Mouse (Mus musculus) MEL (cell line): ENCODE measurements at regions not wholly inside any gene's neighbourhood (a gene's known extent, or its start where the extent isn't known, plus 50 kb on each side); places are given as distances from the start of the nearest gene placed in this dataset.

Source experiments
- DNase-seq: peaks from one replicate; pipeline ENCODE4 v3.0.0; 2011; ENCODE audit warnings: low read depth, low spot score
- H3K27ac ChIP-seq: 2 replicates; pipeline ENCODE4 v1.5.1; 2012; ENCODE audit warnings: low read depth, mild to moderate bottlenecking, control low read depth, low read length, moderate library complexity; ENCODE audit not compliant: control insufficient read depth
- H3K27me3 ChIP-seq, 2 experiments: fragments of 150-350 bp in 1 of 2; sonication (generic) in 1 of 2; 2 replicates each; pipeline ENCODE4 v1.6.1; 2012; ENCODE audit warnings: low read length in 2 of 2, mild to moderate bottlenecking in 2 of 2, improper control_type of control experiment in 1 of 2, moderate library complexity in 1 of 2; ENCODE audit not compliant: insufficient read depth in 2 of 2, control insufficient read depth in 1 of 2
- H3K36me3 ChIP-seq, 2 experiments: 2 replicates each; pipeline ENCODE4 v1.6.1; 2012 to 2014; ENCODE audit warnings: low read length in 2 of 2, improper control_type of control experiment in 1 of 2, inconsistent platforms in 1 of 2, mild to moderate bottlenecking in 1 of 2; ENCODE audit not compliant: insufficient read depth in 2 of 2, control insufficient read depth in 1 of 2
- H3K4me1 ChIP-seq, 2 experiments: fragments of 150-350 bp in 1 of 2; sonication (generic) in 1 of 2; 2 replicates each; pipeline ENCODE4 v1.6.1; 2012; ENCODE audit warnings: low read length in 2 of 2, improper control_type of control experiment in 1 of 2, mild to moderate bottlenecking in 1 of 2; ENCODE audit not compliant: insufficient read depth in 2 of 2, control insufficient read depth in 1 of 2
- H3K4me3 ChIP-seq, 2 experiments: fragments of 150-350 bp in 1 of 2; sonication (generic) in 1 of 2; 2 replicates each; pipeline ENCODE4 v1.5.1; 2012; ENCODE audit warnings: low read depth in 2 of 2, low read length in 2 of 2, mild to moderate bottlenecking in 2 of 2, moderate library complexity in 2 of 2, control low read depth in 1 of 2, improper control_type of control experiment in 1 of 2; ENCODE audit not compliant: control insufficient read depth in 1 of 2, insufficient read depth in 1 of 2
- H3K79me2 ChIP-seq: 2 replicates; pipeline ENCODE4 v1.6.1; 2012; ENCODE audit warnings: mild to moderate bottlenecking, low read length, moderate library complexity; ENCODE audit not compliant: control insufficient read depth, poor library complexity, insufficient read depth
- H3K9ac ChIP-seq: 2 replicates; pipeline ENCODE4 v1.6.1; 2012; ENCODE audit warnings: low read depth, mild to moderate bottlenecking, control low read depth, low read length, moderate library complexity; ENCODE audit not compliant: control insufficient read depth, poor library complexity, severe bottlenecking
- H3K9me3 ChIP-seq: fragments of 150-350 bp; sonication (generic); replicated peaks from 2 replicates; pipeline ENCODE4 v1.6.1; 2012; ENCODE audit warnings: mild to moderate bottlenecking, low read length, improper control_type of control experiment, moderate library complexity; ENCODE audit not compliant: insufficient read depth
- BHLHE40 ChIP-seq: IDR thresholded peaks from 2 replicates; pipeline ENCODE4 v1.6.1; 2012; ENCODE audit warnings: low read depth, mild to moderate bottlenecking, inconsistent platforms, low read length, improper control_type of control experiment, borderline replicate concordance
- CTCF ChIP-seq, 3 experiments: IDR thresholded peaks in 2 of 3; conservative IDR thresholded peaks in 1 of 3; 2 replicates each; pipeline ENCODE4 v1.5.1; 2011 to 2012; ENCODE audit warnings: low read length in 3 of 3, low read depth in 2 of 3, mild to moderate bottlenecking in 2 of 3, improper control_type of control experiment in 1 of 3, inconsistent platforms in 1 of 3, mixed read lengths in 1 of 3, moderate library complexity in 1 of 3; ENCODE audit not compliant: control insufficient read depth in 1 of 3, insufficient read depth in 1 of 3, poor library complexity in 1 of 3, severe bottlenecking in 1 of 3
- ELF1 ChIP-seq: IDR thresholded peaks from 2 replicates; pipeline ENCODE4 v1.6.1; 2014; ENCODE audit warnings: low read depth, mild to moderate bottlenecking, inconsistent platforms, low read length, improper control_type of control experiment, moderate library complexity
- EP300 ChIP-seq, 2 experiments: IDR thresholded peaks; 2 replicates each; pipeline ENCODE4 v1.6.1; 2011; ENCODE audit warnings: improper control_type of control experiment in 2 of 2, low read length in 2 of 2, low read depth in 1 of 2, mild to moderate bottlenecking in 1 of 2
- JUND ChIP-seq: IDR thresholded peaks from 2 replicates; pipeline ENCODE4 v1.6.1; 2011; ENCODE audit warnings: low read depth, mild to moderate bottlenecking, improper control_type of control experiment, low read length
- KAT2A ChIP-seq: conservative IDR thresholded peaks from 2 replicates; pipeline ENCODE4 v1.6.1; 2012; ENCODE audit warnings: low read depth, low read length, improper control_type of control experiment, inconsistent platforms
- MAFK ChIP-seq: IDR thresholded peaks from 2 replicates; pipeline ENCODE4 v1.6.1; 2011; ENCODE audit warnings: low read depth, mild to moderate bottlenecking, low read length, improper control_type of control experiment, borderline replicate concordance
- NELFE ChIP-seq: IDR thresholded peaks from 2 replicates; pipeline ENCODE4 v1.6.1; 2011; ENCODE audit warnings: low read depth, low read length, improper control_type of control experiment
- NRF1 ChIP-seq: IDR thresholded peaks from 2 replicates; pipeline ENCODE4 v1.6.1; 2014; ENCODE audit warnings: low read depth, mild to moderate bottlenecking, inconsistent platforms, low read length, improper control_type of control experiment, moderate library complexity; ENCODE audit not compliant: poor library complexity, insufficient read depth, severe bottlenecking
- POLR2A ChIP-seq, 2 experiments: IDR thresholded peaks; 2 replicates each; pipeline ENCODE4 v1.6.1; 2011 to 2012; ENCODE audit warnings: low read length in 2 of 2, mild to moderate bottlenecking in 2 of 2, control low read depth in 1 of 2, improper control_type of control experiment in 1 of 2, low read depth in 1 of 2, moderate library complexity in 1 of 2; ENCODE audit not compliant: control insufficient read depth in 1 of 2, insufficient read depth in 1 of 2, poor library complexity in 1 of 2
- SIN3A ChIP-seq: IDR thresholded peaks from 2 replicates; pipeline ENCODE4 v1.6.1; 2012; ENCODE audit warnings: low read length, improper control_type of control experiment, inconsistent platforms
- TAL1 ChIP-seq: IDR thresholded peaks from 2 replicates; pipeline ENCODE4 v1.6.1; 2012; ENCODE audit warnings: mild to moderate bottlenecking, inconsistent platforms, low read length, moderate library complexity, mixed read lengths
- UBTF ChIP-seq: IDR thresholded peaks from 2 replicates; pipeline ENCODE4 v1.6.1; 2012; ENCODE audit warnings: low read depth, mild to moderate bottlenecking, inconsistent platforms, low read length, improper control_type of control experiment, moderate library complexity, borderline replicate concordance; ENCODE audit not compliant: insufficient read depth
- ZC3H11A ChIP-seq: IDR thresholded peaks from 2 replicates; pipeline ENCODE4 v1.6.1; 2012; ENCODE audit warnings: low read depth, mild to moderate bottlenecking, inconsistent platforms, low read length, improper control_type of control experiment
- ZKSCAN1 ChIP-seq: IDR thresholded peaks from 2 replicates; pipeline ENCODE4 v1.6.1; 2012; ENCODE audit warnings: low read depth, mild to moderate bottlenecking, inconsistent platforms, low read length, improper control_type of control experiment, moderate library complexity

- H3K36me3 ChIP-seq = no peaks in the 10 kb centered on the region
- H3K4me1 ChIP-seq = no peaks in the 10 kb centered on the region
- DNase-seq = no peak
- H3K79me2 ChIP-seq = no peaks in the 10 kb centered on the region
- H3K9ac ChIP-seq = no peak overlapping the region
- TF ChIP-seq BHLHE40 = no peak
- TF ChIP-seq NRF1 = no peak
- H3K27me3 ChIP-seq = peaks cover 13 to 14% of the 10 kb centered on the region in 2 experiments
- H3K27ac ChIP-seq = no peak overlapping the region
- H3K4me3 ChIP-seq = no peak overlapping the region
- no peaks in the 10 kb centered on the region for H3K9me3 ChIP-seq
Observed at GRCm38 (mm10) chr11:24234422-24234821, 156.6 kb downstream of the Bcl11a start.

- peaks cover 15 to 17% of the 10 kb centered on the region in 2 experiments for H3K27me3 ChIP-seq
- DNase-seq = no peak
- no peaks in the 10 kb centered on the region for H3K4me1 ChIP-seq
- H3K9me3 ChIP-seq = no peaks in the 10 kb centered on the region
- no peaks in the 10 kb centered on the region for H3K36me3 ChIP-seq
- H3K9ac ChIP-seq = no peak overlapping the region
- no peak overlapping the region for H3K27ac ChIP-seq
- no peak overlapping the region for H3K4me3 ChIP-seq
- TF ChIP-seq ZKSCAN1 = no peak
- TF ChIP-seq EP300 (IDR thresholded peaks at IDR 0.05; ENCODE audit: low read depth in 1 of 2, low read length in 2 of 2) = no peak
- no peak for TF ChIP-seq ZC3H11A
- TF ChIP-seq NRF1 = no peak
- TF ChIP-seq UBTF = no peak
- TF ChIP-seq CTCF (IDR thresholded peaks at IDR 0.05 in 2 of 3, conservative IDR thresholded peaks at IDR 0.05 in 1 of 3; ENCODE audit: control insufficient read depth in 1 of 3, insufficient read depth in 1 of 3, low read depth in 2 of 3, low read length in 3 of 3, poor library complexity in 1 of 3, severe bottlenecking in 1 of 3) = no peak
- TF ChIP-seq NELFE = no peak
- TF ChIP-seq TAL1 = no peak
- no peak for TF ChIP-seq MAFK
- TF ChIP-seq ELF1 = no peak
- no peak for TF ChIP-seq POLR2A (IDR thresholded peaks at IDR 0.05; ENCODE audit: control insufficient read depth in 1 of 2, insufficient read depth in 1 of 2, low read depth in 1 of 2, low read length in 2 of 2, poor library complexity in 1 of 2)
- no peak for TF ChIP-seq KAT2A
- H3K79me2 ChIP-seq = no peaks in the 10 kb centered on the region
Observed at GRCm38 (mm10) chr11:24235326-24235725, 157.5 kb downstream of the Bcl11a start.

- H3K4me1 ChIP-seq = no peaks in the 10 kb centered on the region
- H3K9me3 ChIP-seq = no peaks in the 10 kb centered on the region
- no peak overlapping the region for H3K9ac ChIP-seq
- H3K79me2 ChIP-seq = no peaks in the 10 kb centered on the region
- H3K4me3 ChIP-seq = no peak overlapping the region
- DNase-seq = no peak
- TF ChIP-seq SIN3A = no peak
- TF ChIP-seq JUND = no peak
- H3K36me3 ChIP-seq = no peaks in the 10 kb centered on the region
- peaks cover 9 to 18% of the 10 kb centered on the region in 2 experiments for H3K27me3 ChIP-seq
- H3K27ac ChIP-seq = no peak overlapping the region
Observed at GRCm38 (mm10) chr11:24239631-24240030, 161.8 kb downstream of the Bcl11a start.
